Mouse (Mus musculus) natural killer cell, adult 2 months (primary cell): ENCODE data around the gene Chchd6.

Experiments
- DNase-seq, 2 experiments: peaks; one replicate each; pipeline ENCODE4 v3.0.0; 2022; ENCODE audit warnings: low spot score in 2 of 2

The Chchd6 gene

GRCm38 (mm10) chr6:89595018-89595776 is at the start of gene Chchd6:
Gene Chchd6, minus strand, starts transcription at chr6:89595652.
- peak; percentile 85 to 90 for DNase-seq

- DNase-seq: peak; percentile 92 to 94
Measured at GRCm38 (mm10) chr6:89644271-89645075, 49.0 kb upstream of the Chchd6 start.

- DNase-seq: peak; percentile 90 to 91
Measured at GRCm38 (mm10) chr6:89643798-89644270, 48.4 kb upstream of the Chchd6 start, which contains the start of gene Txnrd3. Gene Txnrd3, plus strand, starts transcription at chr6:89643988.

GRCm38 (mm10) chr6:89639025-89639424 is 43.6 kb upstream of the Chchd6 start:
- DNase-seq: peak; percentile 30 to 59

- DNase-seq: no peak
Measured at GRCm38 (mm10) chr6:89637977-89638376, 42.5 kb upstream of the Chchd6 start.

- no peak for DNase-seq
Measured at GRCm38 (mm10) chr6:89634400-89634799, 38.9 kb upstream of the Chchd6 start.

- DNase-seq: no peak
Measured at GRCm38 (mm10) chr6:89633115-89633514, 37.7 kb upstream of the Chchd6 start.

GRCm38 (mm10) chr6:89631809-89632562 is 36.5 kb upstream of the Chchd6 start:
- peak; percentile 68 to 84 for DNase-seq

- no peak for DNase-seq
Measured at GRCm38 (mm10) chr6:89628045-89628785, 32.8 kb upstream of the Chchd6 start.

- DNase-seq: no peak
Measured at GRCm38 (mm10) chr6:89622647-89623046, 27.2 kb upstream of the Chchd6 start.

- DNase-seq: no peak
Measured at GRCm38 (mm10) chr6:89615373-89615755, 19.9 kb upstream of the Chchd6 start.

GRCm38 (mm10) chr6:89614596-89615372 is 19.3 kb upstream of the Chchd6 start:
- no peak for DNase-seq

GRCm38 (mm10) chr6:89614107-89614471 is 18.6 kb upstream of the Chchd6 start:
- DNase-seq: no peak

- DNase-seq: no peak
Measured at GRCm38 (mm10) chr6:89613336-89614106, 18.1 kb upstream of the Chchd6 start.

GRCm38 (mm10) chr6:89607999-89608398 is 12.5 kb upstream of the Chchd6 start:
- DNase-seq: no peak

- DNase-seq: no peak
Measured at GRCm38 (mm10) chr6:89606096-89606495, 10.6 kb upstream of the Chchd6 start.

- no peak for DNase-seq
Measured at GRCm38 (mm10) chr6:89596510-89596909, 1.1 kb upstream of the Chchd6 start.

- no peak for DNase-seq
Measured at GRCm38 (mm10) chr6:89595777-89596146, 310 bp upstream of the Chchd6 start.

GRCm38 (mm10) chr6:89592016-89592415 is 3.4 kb downstream of the Chchd6 start:
- no peak for DNase-seq

GRCm38 (mm10) chr6:89591531-89591930 is 3.9 kb downstream of the Chchd6 start:
- DNase-seq: no peak
